Mouse (Mus musculus) lung, postnatal 10 days (tissue): ENCODE data around the gene Olfr1495.
"Not testable (repeated sequence)": the region's sequence is repeated elsewhere in the genome, so short reads cannot be mapped to it uniquely, and the experiment has no call there.

Experiments used
- DNase-seq: peaks from one replicate; pipeline ENCODE4 v3.0.0; 2021

Olfr1495 gene

DNA sequence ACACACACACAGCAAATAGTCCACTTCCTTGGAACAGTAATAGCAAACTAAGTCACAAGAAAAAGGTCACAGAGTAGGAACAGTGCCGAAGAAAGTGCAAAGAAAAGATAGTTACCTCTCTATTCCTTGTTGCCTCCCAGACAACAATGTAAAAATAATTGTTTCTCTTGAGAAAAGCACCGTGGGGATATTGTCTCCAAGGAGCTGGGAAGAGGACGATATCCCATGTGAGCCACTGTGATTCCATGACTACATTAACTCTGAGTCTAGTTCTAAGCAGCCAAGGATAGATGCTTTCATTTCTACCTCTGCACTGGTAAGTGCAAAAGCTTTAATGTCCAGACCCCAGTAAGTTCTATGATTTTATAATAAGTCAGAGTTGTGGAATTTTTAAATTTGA lies at the start of gene Olfr1495:
Gene Olfr1495 (plus strand): TSS at position 301 of the 400 bp plus-strand sequence.
- no peak for DNase-seq

DNA sequence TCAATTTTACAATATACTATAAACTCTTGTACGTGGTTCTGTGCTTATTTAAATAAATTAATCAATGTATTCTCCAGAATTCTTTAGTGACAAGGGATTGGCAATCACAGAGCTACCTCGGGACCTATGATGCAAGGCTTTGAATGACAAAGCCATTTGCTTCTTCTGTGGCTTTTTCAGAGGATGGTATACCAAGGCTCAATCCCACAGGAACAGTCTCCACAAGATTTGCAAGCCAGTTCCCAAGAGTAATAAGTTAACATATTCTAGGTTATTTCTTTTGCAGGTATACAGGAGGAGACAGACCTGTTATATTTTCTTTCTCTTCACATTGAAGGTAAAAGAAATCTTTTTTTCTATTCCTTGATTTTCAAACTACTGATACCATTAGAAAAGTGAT lies 41.4 kb upstream of the Olfr1495 start, which contains the start of gene Olfr1493-ps1:
Gene Olfr1493-ps1 (plus strand): TSS at position 301 of the 400 bp plus-strand sequence.
- DNase-seq, result no peak

DNA sequence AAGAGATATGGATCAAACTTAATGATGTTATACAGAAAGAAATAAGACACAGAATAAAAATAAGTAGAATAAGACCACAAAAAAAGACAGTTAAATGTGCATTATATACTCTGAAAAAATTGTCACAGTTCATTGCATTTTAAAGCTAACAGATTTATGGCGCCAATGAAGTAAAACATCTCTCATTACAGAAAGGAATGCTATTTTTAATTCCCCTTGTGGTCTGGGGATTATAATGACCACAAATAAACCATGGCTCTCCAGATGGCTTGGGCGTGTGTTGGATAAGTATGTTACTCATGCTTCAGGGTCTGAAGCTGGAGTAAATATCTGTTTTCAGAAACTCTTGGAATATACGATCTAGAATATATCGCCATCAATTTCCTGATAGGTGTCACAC lies 25.0 kb upstream of the Olfr1495 start, which contains the start of gene Olfr1494:
Gene Olfr1494 (plus strand): TSS at position 301 of the 400 bp plus-strand sequence.
- no peak for DNase-seq

DNA sequence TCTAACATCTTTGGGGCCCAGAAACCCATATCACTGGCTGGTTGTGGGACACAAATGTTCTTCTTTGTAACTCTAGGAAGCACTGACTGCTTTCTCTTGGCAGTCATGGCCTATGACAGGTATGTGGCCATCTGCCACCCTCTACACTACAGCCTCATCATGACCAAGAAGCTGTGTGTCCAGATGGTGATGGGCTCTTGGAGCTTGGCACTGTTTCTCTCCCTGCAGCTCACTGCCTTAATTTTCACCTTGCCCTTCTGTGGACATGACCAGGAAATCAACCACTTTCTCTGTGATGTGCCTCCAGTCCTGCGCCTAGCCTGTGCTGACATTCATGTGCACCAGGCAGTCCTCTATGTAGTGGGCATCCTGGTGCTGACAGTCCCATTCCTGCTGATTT lies 15.0 kb upstream of the Olfr1495 start:
- no peak for DNase-seq

DNA sequence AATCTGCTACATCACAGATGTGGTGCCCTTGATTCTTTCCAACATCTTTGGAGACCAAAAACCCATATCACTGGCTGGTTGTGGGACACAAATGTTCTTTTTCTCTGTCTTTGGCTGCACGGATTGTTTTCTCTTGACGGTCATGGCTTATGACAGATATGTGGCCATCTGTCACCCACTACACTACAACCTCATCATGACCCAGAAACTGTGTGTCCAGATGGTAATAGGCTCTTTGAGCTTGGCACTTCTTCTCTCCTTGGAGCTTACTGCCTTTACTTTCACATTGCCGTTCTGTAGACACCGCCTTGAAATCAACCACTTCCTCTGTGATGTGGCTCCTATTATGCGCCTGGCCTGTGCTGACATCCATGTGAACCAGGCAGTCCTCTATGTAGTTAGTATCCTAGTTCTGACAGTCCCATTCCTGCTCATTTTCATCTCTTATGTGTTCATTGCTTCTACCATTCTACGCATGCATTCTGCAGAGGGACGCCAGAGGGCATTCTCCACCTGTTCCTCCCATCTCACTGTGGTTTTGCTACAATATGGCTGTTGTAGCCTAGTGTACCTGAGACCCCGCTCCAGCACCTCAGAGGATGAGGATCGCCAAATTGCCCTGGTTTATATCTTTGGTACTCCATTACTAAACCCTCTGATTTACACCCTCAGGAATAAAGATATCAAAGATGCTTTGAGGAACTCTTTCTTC lies 4.3 kb downstream of the Olfr1495 start:
- DNase-seq, result no peak

DNA sequence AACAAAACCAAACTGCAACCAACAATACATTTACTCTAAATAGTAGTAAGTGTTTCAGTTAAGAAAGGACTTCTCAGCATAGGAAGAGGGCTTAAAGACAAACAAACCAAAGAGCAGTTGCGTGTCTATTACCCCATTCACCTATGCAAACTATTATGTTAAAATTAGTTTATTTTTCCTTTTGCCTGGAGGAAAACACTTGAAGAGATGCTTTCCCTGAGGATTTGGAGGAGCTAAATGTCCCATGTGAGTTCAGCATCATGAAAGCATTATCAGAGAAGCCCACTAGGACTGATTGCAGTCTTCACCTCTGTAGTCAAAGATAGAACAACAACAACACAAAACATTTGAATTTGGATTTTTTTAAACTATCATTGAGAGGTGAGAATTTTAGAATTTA lies 13.2 kb downstream of the Olfr1495 start, which contains the start of gene Olfr1496:
Gene Olfr1496 (plus strand): TSS at position 301 of the 400 bp plus-strand sequence.
- DNase-seq, result no peak

DNA sequence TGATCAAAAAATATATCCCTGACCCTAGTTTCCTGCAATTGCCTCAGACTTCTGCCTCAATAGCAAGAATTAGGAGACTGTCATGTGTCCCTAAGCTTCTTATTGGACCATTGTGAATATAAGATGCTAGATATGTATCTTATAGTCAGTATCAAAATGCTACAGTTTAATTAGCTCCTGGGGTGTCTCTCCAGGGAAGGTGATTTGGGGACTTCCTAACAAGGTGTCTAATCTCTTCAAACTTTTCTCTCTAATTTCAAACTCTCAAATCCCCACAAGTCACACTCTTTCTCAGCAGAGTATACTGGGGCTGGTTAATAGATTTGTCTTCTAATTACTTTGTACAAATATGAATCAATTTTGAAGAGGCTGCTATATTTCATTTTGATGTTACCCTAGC lies 33.7 kb downstream of the Olfr1495 start, which contains the start of gene Olfr1497:
Gene Olfr1497 (minus strand): TSS at position 101 of the 400 bp plus-strand sequence.
- DNase-seq, result no peak

DNA sequence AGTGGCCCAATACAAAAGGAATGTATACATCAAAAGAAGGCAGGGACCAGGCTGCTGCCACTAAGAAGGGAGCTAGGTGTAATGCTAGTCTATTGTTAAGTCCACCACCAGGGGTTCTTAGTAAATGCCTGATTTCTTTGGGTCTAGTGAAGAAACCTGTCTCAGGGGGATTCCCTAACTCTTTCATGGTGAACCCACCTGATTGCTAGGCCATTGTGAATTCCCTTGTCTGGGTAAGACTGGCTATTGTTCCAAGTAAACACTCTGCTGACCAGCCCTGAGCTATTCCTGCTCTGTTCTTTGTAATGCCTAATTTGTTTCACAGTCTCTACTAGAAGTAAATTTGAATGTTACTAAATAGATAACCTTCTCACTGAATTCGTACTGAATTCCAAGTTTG lies 41.1 kb downstream of the Olfr1495 start:
- not testable (repeated sequence) for DNase-seq

DNA sequence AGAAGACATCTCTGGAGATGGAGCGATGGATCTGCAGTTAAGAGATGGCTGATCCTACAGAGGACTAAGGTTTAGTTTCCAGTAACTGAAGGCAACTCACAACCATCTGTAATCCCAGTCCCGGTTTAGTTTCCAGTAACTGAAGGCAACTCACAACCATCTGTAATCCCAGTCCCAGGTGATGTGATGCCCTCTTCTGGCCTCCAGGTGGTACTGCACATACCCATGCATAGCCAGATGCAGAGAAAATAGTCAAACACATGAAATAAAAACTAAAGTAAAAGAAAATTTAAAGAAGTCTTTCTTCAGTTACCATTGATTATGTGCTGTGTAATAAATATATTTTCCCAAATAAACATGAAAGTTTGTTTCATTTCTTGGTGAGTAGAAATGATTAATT lies 48.4 kb downstream of the Olfr1495 start:
- no peak for DNase-seq

DNA sequence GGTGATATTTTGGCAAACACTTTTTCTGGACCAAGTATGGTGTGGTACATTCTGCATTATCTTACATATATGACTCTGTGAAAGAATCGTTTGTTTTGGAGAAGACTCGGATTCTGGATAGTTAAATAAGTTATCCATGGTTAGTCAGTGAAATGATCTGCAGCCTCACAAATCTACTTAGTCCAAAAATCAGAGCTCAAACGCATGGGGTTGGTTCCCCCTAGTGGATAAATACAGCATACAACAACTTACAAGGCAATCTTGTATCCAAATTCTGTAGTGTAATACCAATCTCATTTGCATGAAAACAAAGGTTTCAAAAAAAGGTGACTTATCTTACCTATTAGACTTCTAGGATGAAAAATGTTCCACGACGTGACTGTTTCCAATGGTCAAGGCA lies 54.4 kb downstream of the Olfr1495 start:
- DNase-seq, result no peak

DNA sequence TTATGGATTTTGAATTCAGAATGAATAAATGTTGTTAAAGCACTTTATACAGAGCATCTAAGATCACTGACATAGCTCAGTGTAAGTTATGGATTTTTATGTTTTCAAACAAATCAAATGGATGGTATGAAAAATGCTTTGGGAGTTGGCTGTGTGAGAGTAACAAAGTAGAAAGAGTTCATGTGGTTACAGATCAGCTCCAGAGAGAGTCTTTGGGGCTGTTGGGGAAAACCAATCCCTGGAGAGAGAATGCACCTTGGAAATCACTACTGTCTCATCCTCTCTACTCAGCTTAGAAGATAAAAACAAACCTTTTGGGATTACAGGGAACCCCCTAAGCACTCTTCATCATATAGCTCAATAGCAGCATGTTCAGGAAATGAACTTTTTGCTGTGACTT lies 54.9 kb downstream of the Olfr1495 start, which contains the start of gene Olfr1499:
Gene Olfr1499 (minus strand): TSS at position 101 of the 400 bp plus-strand sequence.
- no peak for DNase-seq
